In genomic region chr8:11555720-11556591, GRCm38 (mm10) we compare ENCODE assay signal across 8 mouse cellular contexts. TPM values are rescaled to one million over a fixed set of nuclear protein-coding genes. Genes with fewer than 3 reads are reported as not detected.
DNase-seq lines count a peak whose midpoint lies in the region; ATAC-seq and TF ChIP-seq lines count a peak whose summit lies in the region.

No protein-coding gene starts in this region.

- H3K27me3 ChIP-seq in MEL (ENCODE audit: control insufficient read depth in 1 of 2, insufficient read depth in 2 of 2, low read length in 2 of 2) = no peaks in the 10 kb centered on the region
- H3K27me3 ChIP-seq in cerebellum, adult 2 months (ENCODE audit: control insufficient read depth, insufficient read depth, low read length) = no peaks in the 10 kb centered on the region
- no peaks in the 10 kb centered on the region for H3K27me3 ChIP-seq in forebrain, postnatal 0 days (ENCODE audit: insufficient read depth, low read length)
- no peaks in the 10 kb centered on the region for H3K27me3 ChIP-seq in lung, embryonic 15.5 days

- TF ChIP-seq POLR2A in MEL (IDR thresholded peaks at IDR 0.05; ENCODE audit: control insufficient read depth in 1 of 2, insufficient read depth in 1 of 2, low read depth in 1 of 2, low read length in 2 of 2, poor library complexity in 1 of 2) = peak; percentile 94 to 99
- TF ChIP-seq POLR2A in cerebellum, adult 2 months (IDR thresholded peaks at IDR 0.05; ENCODE audit: borderline replicate concordance, insufficient read depth, low read length) = peak; percentile 76; the same call in 1 of the 2 replicates

- peak overlapping the region; percentile 94 for H3K9ac ChIP-seq in MEL (ENCODE audit: control insufficient read depth, low read depth, low read length, poor library complexity, severe bottlenecking)
- H3K9ac ChIP-seq in forebrain, postnatal 0 days = peak overlapping the region; percentile 97
- peak overlapping the region; percentile 97 for H3K9ac ChIP-seq in lung, embryonic 15.5 days

- peaks cover 38% of the 10 kb centered on the region for H3K79me2 ChIP-seq in MEL (ENCODE audit: control insufficient read depth, insufficient read depth, low read length, poor library complexity)

- peaks cover 4 to 23% of the 10 kb centered on the region in 2 experiments; a peak in 3 of 4 replicates for H3K4me1 ChIP-seq in MEL (ENCODE audit: control insufficient read depth in 1 of 2, insufficient read depth in 2 of 2, low read length in 2 of 2)
- H3K4me1 ChIP-seq in cerebellum, adult 2 months (ENCODE audit: control insufficient read depth, insufficient read depth, low read length) = peaks cover 3% of the 10 kb centered on the region; the same call in 1 of the 2 replicates
- peaks cover 7% of the 10 kb centered on the region; the same call in 1 of the 2 replicates for H3K4me1 ChIP-seq in forebrain, postnatal 0 days (ENCODE audit: insufficient read depth)
- H3K4me1 ChIP-seq in lung, embryonic 15.5 days = peaks cover 30% of the 10 kb centered on the region

- under 1% methylated on average over 102 of the region's 103 CpGs for WGBS in cerebellum, adult 2 months
- WGBS in forebrain, postnatal 0 days = 3% methylated on average over 84 of the region's 103 CpGs
- under 1% methylated on average over 92 of the region's 103 CpGs for WGBS in lung, embryonic 15.5 days

- peak overlapping the region; percentile 92 for H3K27ac ChIP-seq in MEL (ENCODE audit: control insufficient read depth, low read depth, low read length)
- H3K27ac ChIP-seq in cerebellum, adult 2 months (ENCODE audit: insufficient read depth, low read length) = peak overlapping the region; percentile 85; the same call in 1 of the 2 replicates
- H3K27ac ChIP-seq in forebrain, postnatal 0 days (ENCODE audit: low read depth, low read length) = peak overlapping the region; percentile 100
- peak overlapping the region; percentile 99 for H3K27ac ChIP-seq in lung, embryonic 15.5 days

- ATAC-seq in forebrain, postnatal 0 days = peak; percentile 88
- ATAC-seq in lung, embryonic 15.5 days (ENCODE audit: borderline replicate concordance, extremely low read depth, low FRiP score, low TSS enrichment) = peak; percentile 88

- peak overlapping the region; percentile 58 to 98 for H3K4me3 ChIP-seq in MEL (ENCODE audit: control insufficient read depth in 1 of 2, insufficient read depth in 1 of 2, low read depth in 2 of 2, low read length in 2 of 2)
- H3K4me3 ChIP-seq in cerebellum, adult 2 months (replicated peaks; ENCODE audit: insufficient read depth, low read depth, low read length) = peak overlapping the region; percentile 83
- H3K4me3 ChIP-seq in forebrain, postnatal 0 days (ENCODE audit: low read depth, low read length) = peak overlapping the region; percentile 91
- H3K4me3 ChIP-seq in lung, embryonic 15.5 days = peak overlapping the region; percentile 94

- no peaks in the 10 kb centered on the region for H3K9me3 ChIP-seq in MEL (replicated peaks; ENCODE audit: insufficient read depth, low read length)
- H3K9me3 ChIP-seq in forebrain, postnatal 0 days (ENCODE audit: low read length) = no peaks in the 10 kb centered on the region
- H3K9me3 ChIP-seq in lung, embryonic 15.5 days = no peaks in the 10 kb centered on the region

- TF ChIP-seq RAD21 in MEL (IDR thresholded peaks at IDR 0.05; ENCODE audit: low read depth, low read length) = no peak

- H3K36me3 ChIP-seq in MEL (ENCODE audit: control insufficient read depth in 1 of 2, insufficient read depth in 2 of 2, low read length in 2 of 2) = peaks cover 0 to 20% of the 10 kb centered on the region in 2 experiments; a peak in 2 of 4 replicates
- H3K36me3 ChIP-seq in forebrain, postnatal 0 days (ENCODE audit: insufficient read depth) = no peaks in the 10 kb centered on the region
- no peaks in the 10 kb centered on the region for H3K36me3 ChIP-seq in lung, embryonic 15.5 days

- DNase-seq in MEL (ENCODE audit: low read depth, low spot score) = peak; percentile 100
- DNase-seq in cerebellum, adult 2 months = peak; percentile 98 to 100
- DNase-seq in forebrain, postnatal 0 days = peak; percentile 100
- peak; percentile 99 for DNase-seq in heart, postnatal 4 days
- peak; percentile 100 for DNase-seq in layer of hippocampus, adult 8-10 months (ENCODE audit: low spot score in 2 of 2)
- peak; percentile 100 for DNase-seq in ovary, adult 18-20 months (ENCODE audit: low spot score)
- DNase-seq in thymus, postnatal 0 days (ENCODE audit: low spot score) = peak; percentile 99

- no peak for TF ChIP-seq EP300 in MEL (IDR thresholded peaks at IDR 0.05; ENCODE audit: low read depth in 1 of 2, low read length in 2 of 2)

- TF ChIP-seq CTCF in MEL (IDR thresholded peaks at IDR 0.05 in 2 of 3, conservative IDR thresholded peaks at IDR 0.05 in 1 of 3; ENCODE audit: control insufficient read depth in 1 of 3, insufficient read depth in 1 of 3, low read depth in 2 of 3, low read length in 3 of 3, poor library complexity in 1 of 3, severe bottlenecking in 1 of 3) = no peak
- no peak for TF ChIP-seq CTCF in cerebellum, adult 2 months (IDR thresholded peaks at IDR 0.05; ENCODE audit: borderline replicate concordance, insufficient read depth, low read depth, low read length)
- no peak for TF ChIP-seq CTCF in forebrain, postnatal 0 days (IDR thresholded peaks at IDR 0.05; ENCODE audit: low read depth)

- H3K4me2 ChIP-seq in forebrain, postnatal 0 days (ENCODE audit: low read depth) = peak overlapping the region; percentile 86
- H3K4me2 ChIP-seq in lung, embryonic 15.5 days = peak overlapping the region; percentile 81

TF ChIP-seq in MEL, 35 proteins besides CTCF, POLR2A, EP300 and RAD21 (continues in another document):
- TF ChIP-seq MAX (IDR thresholded peaks at IDR 0.05; ENCODE audit: low read length) (peak; percentile 66), JUND (IDR thresholded peaks at IDR 0.05; ENCODE audit: low read depth, low read length) (no peak), NRF1 (IDR thresholded peaks at IDR 0.05; ENCODE audit: insufficient read depth, low read depth, low read length, poor library complexity, severe bottlenecking) (peak; percentile 93), MYB (IDR thresholded peaks at IDR 0.05; ENCODE audit: low read depth, low read length) (no peak), TCF12 (IDR thresholded peaks at IDR 0.05; ENCODE audit: low read depth, low read length) (peak; percentile 49; the same call in 1 of the 2 replicates), POLR2AphosphoS2 (IDR thresholded peaks at IDR 0.05; ENCODE audit: low read length) (peak; percentile 96), ZC3H11A (IDR thresholded peaks at IDR 0.05; ENCODE audit: low read depth, low read length) (no peak), SIN3A (IDR thresholded peaks at IDR 0.05; ENCODE audit: low read length) (peak; percentile 42), MYC (IDR thresholded peaks at IDR 0.05; ENCODE audit: low read depth, low read length) (no peak; the same call in 1 of the 2 replicates), ETS1 (IDR thresholded peaks at IDR 0.05; ENCODE audit: low read depth, low read length) (peak; percentile 5; the same call in 1 of the 2 replicates), MAZ (IDR thresholded peaks at IDR 0.05; ENCODE audit: low read depth, low read length) (0 out of 2 replicates have a peak, but pooled peaks have one; percentile 33), CHD2 (IDR thresholded peaks at IDR 0.05; ENCODE audit: low read length) (peak; percentile 41; the same call in 1 of the 2 replicates), ELF1 (IDR thresholded peaks at IDR 0.05; ENCODE audit: low read depth, low read length) (peak; percentile 93), HCFC1 (IDR thresholded peaks at IDR 0.05; ENCODE audit: low read depth, low read length) (peak; percentile 86), CHD1 (IDR thresholded peaks at IDR 0.05; ENCODE audit: low read depth, low read length) (no peak), POLR2AphosphoS5 (IDR thresholded peaks at IDR 0.05; ENCODE audit: borderline replicate concordance, low read depth, low read length) (peak; percentile 91)

RNA-seq across cellular contexts. Expression of gene Ing1, which starts 0.6 kb away (rescaled TPM):
- total RNA-seq in MEL (2012; rRNA removed) = 35.9 and 36.2 TPM in 2 replicates
- 10 to 100 TPM in 1 of 2 experiments, not detected in 1; 91.0 TPM for polyA plus RNA-seq in MEL (2012; ENCODE audit: insufficient read depth in 1 of 2, insufficient read length in 2 of 2, low read depth in 1 of 2, low replicate concordance in 2 of 2, missing spikeins in 1 of 2)
- 39.2 and 42.2 TPM in 2 replicates for polyA plus RNA-seq in cerebellum, adult 2 months (2012; rRNA removed)
- total RNA-seq in forebrain, postnatal 0 days (2014; rRNA removed) = 30.8 and 34.7 TPM in 2 replicates
- polyA plus RNA-seq in forebrain, postnatal 0 days (2015; fragmentation: Nextera tagmentation; extraction: Ambion mirVana) = 43.5 and 49.9 TPM in 2 replicates
- 10 to 100 TPM; 34.7 to 38.1 TPM for total RNA-seq in heart, postnatal 4 days (2021)
- total RNA-seq in layer of hippocampus, adult 8-10 months (2022) = 10 to 100 TPM; 35.7 to 43.2 (median 41.5) TPM
- 47.4 and 48.1 TPM in 2 replicates for polyA plus RNA-seq in lung, embryonic 15.5 days (2015; fragmentation: Nextera tagmentation; extraction: Ambion mirVana)
- polyA plus RNA-seq in thymus, postnatal 0 days (2015; fragmentation: Nextera tagmentation; extraction: Ambion mirVana) = 85.3 and 87.0 TPM in 2 replicates

RNA-seq across cellular contexts. Expression of gene Cars2, which starts 5.4 kb away (rescaled TPM):
- 60.1 and 62.8 TPM in 2 replicates for total RNA-seq in MEL (2012; rRNA removed)
- polyA plus RNA-seq in MEL (2012; ENCODE audit: insufficient read depth in 1 of 2, insufficient read length in 2 of 2, low read depth in 1 of 2, low replicate concordance in 2 of 2, missing spikeins in 1 of 2) = 10 to 100 TPM in 1 of 2 experiments, not detected in 1; 63.8 TPM
- polyA plus RNA-seq in cerebellum, adult 2 months (2012; rRNA removed) = 27.4 and 27.6 TPM in 2 replicates
- 39.3 and 49.9 TPM in 2 replicates for total RNA-seq in forebrain, postnatal 0 days (2014; rRNA removed)
- 23.3 and 25.9 TPM in 2 replicates for polyA plus RNA-seq in forebrain, postnatal 0 days (2015; fragmentation: Nextera tagmentation; extraction: Ambion mirVana)
- 10 to 100 TPM; 31.9 to 36.3 TPM for total RNA-seq in heart, postnatal 4 days (2021)
- 10 to 100 TPM; 25.6 to 31.8 (median 27.4) TPM for total RNA-seq in layer of hippocampus, adult 8-10 months (2022)
- polyA plus RNA-seq in lung, embryonic 15.5 days (2015; fragmentation: Nextera tagmentation; extraction: Ambion mirVana) = 23.5 and 24.3 TPM in 2 replicates
- polyA plus RNA-seq in thymus, postnatal 0 days (2015; fragmentation: Nextera tagmentation; extraction: Ambion mirVana) = 27.9 and 29.3 TPM in 2 replicates

RNA-seq across cellular contexts. Expression of gene Naxd, which starts 58.6 kb away (rescaled TPM):
- total RNA-seq in MEL (2012; rRNA removed) = 54.8 and 60.9 TPM in 2 replicates
- polyA plus RNA-seq in MEL (2012; ENCODE audit: insufficient read depth in 1 of 2, insufficient read length in 2 of 2, low read depth in 1 of 2, low replicate concordance in 2 of 2, missing spikeins in 1 of 2) = 10 to 100 TPM in 1 of 2 experiments, not detected in 1; 72.3 TPM
- polyA plus RNA-seq in cerebellum, adult 2 months (2012; rRNA removed) = 105 and 114 TPM in 2 replicates
- 89.1 and 111 TPM in 2 replicates for total RNA-seq in forebrain, postnatal 0 days (2014; rRNA removed)
- 130 and 134 TPM in 2 replicates for polyA plus RNA-seq in forebrain, postnatal 0 days (2015; fragmentation: Nextera tagmentation; extraction: Ambion mirVana)
- 10 to 100 TPM; 37.1 to 39.1 TPM for total RNA-seq in heart, postnatal 4 days (2021)
- 10 to 100 TPM; 57.5 to 64.5 (median 63.5) TPM for total RNA-seq in layer of hippocampus, adult 8-10 months (2022)
- polyA plus RNA-seq in lung, embryonic 15.5 days (2015; fragmentation: Nextera tagmentation; extraction: Ambion mirVana) = 141 and 157 TPM in 2 replicates
- polyA plus RNA-seq in thymus, postnatal 0 days (2015; fragmentation: Nextera tagmentation; extraction: Ambion mirVana) = 143 and 161 TPM in 2 replicates

Comparison
In these comparisons a context has a peak if more than half of its experiments do, and no peak if none do; other contexts are left out.
1. Peak in every context shown above with its lines: DNase-seq, ATAC-seq, H3K4me3 ChIP-seq and H3K27ac ChIP-seq.